Mouse (Mus musculus) embryo, embryonic 10 days (tissue): ENCODE measurements at regions not wholly inside any gene's neighbourhood (a gene's known extent, or its start where the extent isn't known, plus 50 kb on each side); places are given as distances from the start of the nearest gene placed in this dataset.

Experiments used
- DNase-seq: peaks from one replicate; pipeline ENCODE4 v3.0.0-alpha.2; 2015; ENCODE audit warnings: low spot score

- no peak for DNase-seq
These were observed 200.6 kb downstream of the Gm10260 start for GRCm38 (mm10) chr13:97559611-97560385.

DNA sequence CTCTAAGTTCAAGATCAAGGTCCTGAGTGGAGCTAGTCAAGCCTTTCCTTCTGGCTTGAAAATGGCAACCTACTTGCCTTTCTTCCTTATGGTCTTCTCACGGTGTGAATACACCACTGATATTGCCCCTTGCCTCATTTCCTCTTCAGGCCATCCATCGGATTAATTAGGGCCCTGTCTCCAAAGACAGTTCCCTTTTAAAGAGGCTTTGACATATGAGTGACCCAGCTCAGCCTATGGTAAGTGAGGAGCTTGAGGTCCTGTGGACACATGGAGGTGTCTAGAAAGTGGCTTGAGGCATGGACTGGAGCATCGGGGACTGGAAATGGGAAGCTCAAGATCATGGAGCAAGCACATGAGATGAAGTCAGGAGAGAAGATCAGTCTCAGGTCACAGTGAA, 201.5 kb downstream of the Gm10260 start:
- DNase-seq, result no peak

DNA sequence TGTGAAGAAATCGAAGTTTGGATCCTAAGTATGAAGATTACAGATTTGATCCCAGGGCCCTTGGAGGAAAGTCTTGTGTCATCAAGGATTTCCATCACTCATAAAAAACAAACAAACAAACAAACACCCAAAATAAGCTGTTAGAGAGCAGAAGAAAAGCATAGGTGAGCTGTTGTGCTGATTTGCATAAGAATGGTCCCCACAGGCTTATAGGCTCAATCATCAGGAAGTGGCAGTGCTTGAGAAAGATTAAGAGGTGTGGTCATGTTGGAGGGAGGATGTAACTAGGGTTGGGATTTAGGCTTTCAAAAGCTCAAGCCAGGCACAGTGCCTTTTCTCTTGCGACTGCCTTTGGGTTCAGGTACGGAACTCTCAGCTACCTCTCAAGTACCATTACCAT, 205.1 kb downstream of the Gm10260 start:
- no peak for DNase-seq

DNA sequence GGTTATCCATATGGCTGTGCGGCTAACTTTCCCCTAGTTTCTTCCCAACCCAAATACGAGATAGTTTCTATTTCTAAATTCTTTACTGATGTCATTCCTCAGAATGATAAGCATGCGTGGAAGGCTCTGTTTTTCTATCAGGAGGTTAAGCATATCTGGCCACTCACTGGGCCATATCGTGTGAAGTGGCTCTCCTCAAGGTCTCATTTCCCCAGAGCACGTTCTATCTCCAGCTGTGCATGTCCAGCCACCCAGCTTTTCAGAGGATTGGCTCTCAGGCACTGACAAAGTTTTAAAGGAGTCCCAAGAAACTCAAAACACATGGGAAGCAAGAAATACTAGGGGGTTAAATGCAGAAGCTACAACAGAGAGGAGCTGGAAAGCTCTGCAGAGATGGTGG, 205.8 kb downstream of the Gm10260 start:
- DNase-seq, result no peak

DNA sequence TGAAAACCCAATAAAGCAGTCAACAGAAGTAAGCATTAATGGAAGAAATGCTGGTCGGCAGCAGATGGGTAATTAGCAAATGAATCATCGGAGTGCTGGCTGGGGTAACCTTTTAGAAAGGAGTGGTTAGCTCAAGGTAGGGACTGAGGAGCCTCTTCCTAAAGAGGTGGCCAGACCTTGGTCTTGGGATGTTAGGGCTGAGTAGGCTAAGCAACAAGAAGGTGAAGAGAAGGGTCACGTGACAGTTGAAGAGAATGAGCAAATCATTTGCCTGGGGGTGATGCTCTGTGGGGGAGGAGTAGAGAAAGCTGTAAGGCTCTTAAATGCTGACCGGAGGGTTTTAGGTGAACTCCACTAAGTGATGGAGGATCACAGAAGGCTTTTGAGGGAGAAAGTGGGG, 208.2 kb downstream of the Gm10260 start:
- DNase-seq, result no peak

DNA sequence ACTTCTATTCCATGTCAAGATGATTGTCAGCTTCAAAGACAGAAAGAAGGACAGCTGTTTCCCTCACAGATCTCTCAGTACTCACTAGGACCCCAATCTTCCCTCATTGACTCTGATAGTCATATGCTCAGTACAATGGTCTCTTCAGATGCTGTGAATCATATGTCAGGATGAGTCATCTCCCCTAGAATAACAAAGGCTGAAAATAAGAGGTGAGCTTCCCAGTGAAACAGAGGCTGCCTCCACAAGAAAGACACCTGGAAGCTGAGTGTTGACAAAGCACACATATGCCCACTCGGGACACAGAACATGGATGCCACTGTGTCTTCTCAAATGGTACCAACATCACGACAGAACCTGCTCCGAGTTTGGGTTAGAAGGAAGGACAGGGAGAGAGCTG, 209.6 kb downstream of the Gm10260 start:
- DNase-seq, result no peak

- DNase-seq, result no peak
These were observed 210.3 kb downstream of the Gm10260 start for GRCm38 (mm10) chr13:97550172-97550571.

DNA sequence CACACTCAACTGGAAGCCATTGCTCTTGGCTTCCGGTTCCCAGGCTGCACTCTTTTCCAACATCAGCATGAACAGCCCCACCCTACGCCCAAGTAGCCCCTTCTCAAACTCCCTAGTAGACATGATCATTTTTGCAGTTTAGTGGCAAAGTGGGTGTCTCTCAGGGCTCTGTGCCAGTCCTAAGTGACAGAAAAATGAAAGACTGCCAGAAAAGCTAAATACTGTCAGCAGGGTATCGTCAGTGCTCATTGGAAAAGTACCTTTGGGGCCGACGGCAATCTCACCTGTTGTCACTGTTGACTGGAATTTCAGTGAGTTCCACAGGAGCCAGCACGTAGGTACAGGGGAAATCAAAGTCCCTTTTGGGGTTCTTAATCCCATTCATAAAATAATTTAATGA, 211.0 kb downstream of the Gm10260 start:
- DNase-seq, result no peak

- peak; percentile 51 for DNase-seq
These were observed 211.9 kb downstream of the Gm10260 start for GRCm38 (mm10) chr13:97548527-97548977.

DNA sequence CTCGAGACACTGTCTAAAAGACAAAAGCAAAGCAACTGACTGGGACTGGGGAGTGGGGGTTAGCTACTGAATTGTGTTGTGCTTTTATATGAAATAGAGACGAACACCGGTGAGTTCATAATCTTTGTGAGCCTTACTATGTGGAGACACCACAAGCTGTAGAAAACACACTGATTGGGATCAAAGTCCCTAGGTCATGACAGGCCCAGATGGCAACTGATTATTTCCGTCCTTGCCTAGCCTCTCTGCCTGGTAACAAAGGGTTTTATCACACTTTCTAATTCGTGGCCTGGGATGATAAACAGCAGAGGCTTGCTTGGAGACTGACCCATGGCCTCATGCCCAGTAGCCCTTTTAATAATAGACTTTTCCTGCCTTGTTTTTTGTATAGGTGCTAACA, 213.5 kb downstream of the Gm10260 start:
- no peak for DNase-seq

- no peak for DNase-seq
These were observed 214.4 kb downstream of the Gm10260 start for GRCm38 (mm10) chr13:97545971-97546454.

GRCm38 (mm10) chr13:97539686-97540085, 220.7 kb downstream of the Gm10260 start:
- peak; percentile 24 for DNase-seq

DNA sequence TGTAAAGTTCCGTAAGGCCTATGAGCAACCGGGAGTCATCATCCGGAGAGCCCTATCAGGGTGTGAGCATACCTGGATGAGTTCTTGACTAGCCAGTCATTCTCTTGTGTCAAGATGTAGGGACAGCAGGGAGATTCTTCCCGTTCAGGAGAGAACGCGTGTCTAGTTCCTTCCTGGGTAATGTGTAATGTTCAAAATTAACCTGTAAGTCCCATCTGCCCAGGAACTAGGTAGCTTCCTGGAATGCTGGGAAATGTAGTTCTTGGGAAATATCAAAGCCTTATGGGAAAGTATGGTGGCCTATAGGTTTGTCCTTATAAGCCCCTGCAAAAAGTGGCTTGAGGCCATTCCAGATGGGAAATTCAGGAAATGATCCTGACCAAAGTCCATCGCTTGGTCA, 222.0 kb downstream of the Gm10260 start:
- DNase-seq, result no peak

GRCm38 (mm10) chr13:97537686-97538085, 222.7 kb downstream of the Gm10260 start:
- DNase-seq, result no peak

GRCm38 (mm10) chr13:97537206-97537605, 223.2 kb downstream of the Gm10260 start:
- no peak for DNase-seq

DNA sequence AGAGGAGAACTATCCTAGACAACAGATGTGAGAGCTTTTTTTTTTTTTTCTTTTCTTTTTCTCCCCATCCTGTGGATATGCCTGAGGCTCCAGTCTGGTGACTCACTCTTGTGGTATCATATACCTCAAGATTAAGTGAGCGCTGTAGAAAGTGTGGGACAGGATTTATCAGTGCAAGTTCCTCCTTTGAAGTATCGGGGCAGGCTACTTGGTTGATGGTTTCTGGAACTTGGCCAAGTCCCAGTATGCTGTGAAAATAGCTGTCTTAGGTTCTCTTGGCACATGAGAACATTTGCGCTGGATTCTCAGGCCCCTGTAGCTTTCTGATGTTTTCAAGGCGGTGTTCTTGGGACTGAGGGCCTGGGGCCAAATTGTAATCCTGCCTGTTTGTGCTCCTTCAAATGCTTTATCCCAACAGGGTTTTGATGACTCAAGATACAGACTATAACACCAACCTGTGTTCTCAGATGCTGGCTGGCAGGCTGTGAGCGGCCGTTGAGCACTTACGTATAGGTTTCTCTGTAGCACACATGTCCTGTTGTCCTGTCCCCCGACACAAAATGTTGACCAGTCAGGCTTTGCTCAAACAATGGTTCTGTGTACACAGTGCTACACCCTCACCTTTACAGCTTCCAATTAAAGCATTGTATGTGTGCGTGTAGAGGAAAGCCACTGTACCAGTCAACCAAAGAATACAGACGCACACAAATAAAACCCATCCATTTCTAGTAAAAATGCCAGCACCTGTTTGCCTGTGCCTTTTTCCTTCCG, 226.4 kb downstream of the Gm10260 start:
- DNase-seq, result no peak

- DNase-seq, result no peak
These were observed 229.3 kb downstream of the Gm10260 start for GRCm38 (mm10) chr13:97531181-97531580.

GRCm38 (mm10) chr13:97530570-97530969, 229.9 kb downstream of the Gm10260 start:
- DNase-seq, result peak; percentile 56

GRCm38 (mm10) chr13:97527958-97528357, 232.5 kb downstream of the Gm10260 start:
- no peak for DNase-seq

GRCm38 (mm10) chr13:97524847-97525434, 235.5 kb downstream of the Gm10260 start:
- DNase-seq, result no peak

- peak; percentile 31 for DNase-seq
These were observed 236.7 kb downstream of the Gm10260 start for GRCm38 (mm10) chr13:97523523-97524412.
